Mouse (Mus musculus) forebrain, embryonic 11.5 days (tissue): Measurements from ENCODE around the gene Gm49322. TPM values are rescaled to one million over a fixed set of nuclear protein-coding genes. Genes with fewer than 3 reads are reported as not detected.
A peak's percentile ranks its signal among the peaks of the same experiment; 100 is the strongest.

Source experiments
- ATAC-seq: fragments of 200-750 bp; cut with Nextera tagmentation; replicated peaks from 2 replicates; pipeline ENCODE4 v1.8.0; 2017; ENCODE audit warnings: moderate TSS enrichment; ENCODE audit not compliant: low FRiP score
- DNase-seq: peaks from one replicate; pipeline ENCODE4 v3.0.0-alpha.2; 2017; ENCODE audit warnings: low spot score
- H3K27ac ChIP-seq: fragments of 300-500 bp; sonication (generic); 2 replicates; pipeline ENCODE4 v1.5.1; 2014; ENCODE audit warnings: low read depth, low read length
- H3K27me3 ChIP-seq: fragments of 300-500 bp; sonication (generic); 2 replicates; pipeline ENCODE4 v1.6.1; 2014; ENCODE audit warnings: mild to moderate bottlenecking, low read length, mixed read lengths; ENCODE audit not compliant: control insufficient read depth, insufficient read depth
- H3K36me3 ChIP-seq: fragments of 300-500 bp; sonication (generic); 2 replicates; pipeline ENCODE4 v1.6.1; 2014; ENCODE audit warnings: mild to moderate bottlenecking, low read length, moderate library complexity, mixed read lengths; ENCODE audit not compliant: control insufficient read depth, insufficient read depth
- H3K4me1 ChIP-seq: fragments of 300-500 bp; sonication (generic); replicated peaks from 2 replicates; pipeline ENCODE4 v1.6.1; 2014; ENCODE audit warnings: low read length, mixed read lengths; ENCODE audit not compliant: control insufficient read depth, insufficient read depth
- H3K4me2 ChIP-seq: fragments of 300-500 bp; sonication (generic); 2 replicates; pipeline ENCODE4 v1.6.1; 2014; ENCODE audit warnings: low read depth, mild to moderate bottlenecking, low read length, moderate library complexity, mixed read lengths; ENCODE audit not compliant: severe bottlenecking
- H3K4me3 ChIP-seq: fragments of 300-500 bp; sonication (generic); 2 replicates; pipeline ENCODE4 v1.5.1; 2014; ENCODE audit warnings: low read depth, low read length
- H3K9ac ChIP-seq: fragments of 300-500 bp; sonication (generic); 2 replicates; pipeline ENCODE4 v1.6.1; 2014; ENCODE audit warnings: low read length
- H3K9me3 ChIP-seq: fragments of 300-500 bp; sonication (generic); 2 replicates; pipeline ENCODE4 v1.6.1; 2016; ENCODE audit warnings: low read length, mixed read lengths; ENCODE audit not compliant: control insufficient read depth
- WGBS: fragments of 180-500 bp; shearing (Covaris S2); extraction: QIAGEN DNeasy Blood & Tissue Kit; methylation state at CpG from one replicate; pipeline ENCODE4 v1.1.7; 2014; 5-methylcytosine and 5-hydroxymethylcytosine counted together
- polyA plus RNA-seq: library from polyadenylated mRNA; unstranded; fragments of >200 nt; fragmentation: Nextera tagmentation; extraction: Ambion mirVana; gene quantifications from 2 replicates; pipeline ENCODE4 v1.2.1, GENCODE M21; 2014

Gene Gm49322
- polyA plus RNA-seq, 1 experiment from 2014 or later, result 4.7 TPM

- peak overlapping the region; percentile 75; the same call in 1 of the 2 replicates for H3K4me3 ChIP-seq
- H3K27me3 ChIP-seq, result no peaks in the 10 kb centered on the region
- ATAC-seq (no peak), DNase-seq (no peak)
- H3K36me3 ChIP-seq, result no peaks in the 10 kb centered on the region; the same call in 1 of the 2 replicates
- no peak overlapping the region for H3K27ac ChIP-seq
- H3K9me3 ChIP-seq, result no peaks in the 10 kb centered on the region
- 88% methylated on average over 7 of the region's 7 CpGs for WGBS
- H3K9ac ChIP-seq, result no peak overlapping the region; the same call in 1 of the 2 replicates
- peak overlapping the region; percentile 89; the same call in 1 of the 2 replicates for H3K4me2 ChIP-seq
- H3K4me1 ChIP-seq, result peaks cover 9% of the 10 kb centered on the region
Observed at GRCm38 (mm10) chr10:80604001-80604509, 1.8 kb upstream of the Gm49322 start.

GRCm38 (mm10) chr10:80604988-80605387, 833 bp upstream of the Gm49322 start:
- Histone ChIP-seq H3K4me3 (no peak overlapping the region), H3K4me2 (no peak overlapping the region), H3K27me3 (no peaks in the 10 kb centered on the region), H3K36me3 (no peaks in the 10 kb centered on the region; the same call in 1 of the 2 replicates), H3K9ac (no peak overlapping the region), H3K4me1 (peaks cover 9% of the 10 kb centered on the region), H3K27ac (no peak overlapping the region), H3K9me3 (no peaks in the 10 kb centered on the region)
- no peak for DNase-seq
- 89% methylated on average over 2 of the region's 2 CpGs for WGBS
- no peak for ATAC-seq

GRCm38 (mm10) chr10:80606306-80606705, 485 bp downstream of the Gm49322 start:
- 94% methylated on average over 23 of the region's 23 CpGs for WGBS
- DNase-seq (no peak), ATAC-seq (no peak)
- Histone ChIP-seq H3K36me3 (no peaks in the 10 kb centered on the region; the same call in 1 of the 2 replicates), H3K9me3 (no peaks in the 10 kb centered on the region), H3K4me2 (no peak overlapping the region), H3K4me3 (no peak overlapping the region), H3K9ac (no peak overlapping the region), H3K4me1 (peaks cover 9% of the 10 kb centered on the region), H3K27me3 (no peaks in the 10 kb centered on the region), H3K27ac (no peak overlapping the region)

- H3K27ac ChIP-seq, result no peak overlapping the region
- DNase-seq, result no peak
- ATAC-seq, result no peak
- 95% methylated on average over 34 of the region's 34 CpGs for whole genome bisulfite sequencing
- H3K9ac ChIP-seq, result no peak overlapping the region
- no peaks in the 10 kb centered on the region for H3K9me3 ChIP-seq
- no peaks in the 10 kb centered on the region; the same call in 1 of the 2 replicates for H3K36me3 ChIP-seq
- peaks cover 9% of the 10 kb centered on the region for H3K4me1 ChIP-seq
- no peak overlapping the region for H3K4me2 ChIP-seq
- no peaks in the 10 kb centered on the region for H3K27me3 ChIP-seq
- H3K4me3 ChIP-seq, result no peak overlapping the region
Observed at GRCm38 (mm10) chr10:80606737-80607350, 1.0 kb downstream of the Gm49322 start.

- ATAC-seq (no peak), DNase-seq (no peak)
- peaks cover 8% of the 10 kb centered on the region for H3K4me1 ChIP-seq
- no peaks in the 10 kb centered on the region; the same call in 1 of the 2 replicates for H3K36me3 ChIP-seq
- 91% methylated on average over 3 of the region's 3 CpGs for WGBS
- H3K4me3 ChIP-seq, result no peak overlapping the region
- H3K4me2 ChIP-seq, result no peak overlapping the region
- H3K9ac ChIP-seq, result no peak overlapping the region
- H3K9me3 ChIP-seq, result no peaks in the 10 kb centered on the region
- H3K27me3 ChIP-seq, result no peaks in the 10 kb centered on the region
- H3K27ac ChIP-seq, result no peak overlapping the region
Observed at GRCm38 (mm10) chr10:80608435-80608834, 2.6 kb downstream of the Gm49322 start.

GRCm38 (mm10) chr10:80609269-80609924, 3.6 kb downstream of the Gm49322 start:
- 90% methylated on average over 10 of the region's 10 CpGs for WGBS
- Histone ChIP-seq H3K4me2 (no peak overlapping the region), H3K27ac (no peak overlapping the region), H3K9ac (no peak overlapping the region), H3K4me1 (0 out of 2 replicates have a peak, but pooled peaks cover 2% of the 10 kb centered on the region), H3K36me3 (no peaks in the 10 kb centered on the region; the same call in 1 of the 2 replicates), H3K4me3 (no peak overlapping the region), H3K27me3 (no peaks in the 10 kb centered on the region), H3K9me3 (no peaks in the 10 kb centered on the region)
- ATAC-seq (no peak), DNase-seq (no peak)

- Histone ChIP-seq H3K9me3 (no peaks in the 10 kb centered on the region), H3K4me2 (no peak overlapping the region), H3K4me3 (no peak overlapping the region), H3K27ac (no peak overlapping the region), H3K9ac (no peak overlapping the region), H3K36me3 (no peaks in the 10 kb centered on the region; the same call in 1 of the 2 replicates), H3K4me1 (no peaks in the 10 kb centered on the region), H3K27me3 (no peaks in the 10 kb centered on the region)
- DNase-seq (no peak), ATAC-seq (no peak)
- 91% methylated on average over 9 of the region's 9 CpGs for WGBS
Observed at GRCm38 (mm10) chr10:80610116-80610785, 4.4 kb downstream of the Gm49322 start.

- H3K27ac ChIP-seq, result no peak overlapping the region
- no peak overlapping the region for H3K4me2 ChIP-seq
- DNase-seq (peak; percentile 76), ATAC-seq (no peak)
- no peaks in the 10 kb centered on the region; the same call in 1 of the 2 replicates for H3K36me3 ChIP-seq
- no peaks in the 10 kb centered on the region for H3K9me3 ChIP-seq
- no peak overlapping the region for H3K4me3 ChIP-seq
- H3K27me3 ChIP-seq, result no peaks in the 10 kb centered on the region
- H3K4me1 ChIP-seq, result no peaks in the 10 kb centered on the region
- WGBS, result 70% methylated on average over 4 of the region's 4 CpGs
- no peak overlapping the region for H3K9ac ChIP-seq
Observed at GRCm38 (mm10) chr10:80611024-80611423, 5.2 kb downstream of the Gm49322 start.
